Mouse (Mus musculus): ENCODE data around the gene Slamf6. TPM values are rescaled to one million over a fixed set of nuclear protein-coding genes. Genes with fewer than 3 reads are reported as not detected.

Gene Slamf6
- 1 to 10 TPM; 1.5 to 4.2 TPM for total RNA-seq (2023)

DNA sequence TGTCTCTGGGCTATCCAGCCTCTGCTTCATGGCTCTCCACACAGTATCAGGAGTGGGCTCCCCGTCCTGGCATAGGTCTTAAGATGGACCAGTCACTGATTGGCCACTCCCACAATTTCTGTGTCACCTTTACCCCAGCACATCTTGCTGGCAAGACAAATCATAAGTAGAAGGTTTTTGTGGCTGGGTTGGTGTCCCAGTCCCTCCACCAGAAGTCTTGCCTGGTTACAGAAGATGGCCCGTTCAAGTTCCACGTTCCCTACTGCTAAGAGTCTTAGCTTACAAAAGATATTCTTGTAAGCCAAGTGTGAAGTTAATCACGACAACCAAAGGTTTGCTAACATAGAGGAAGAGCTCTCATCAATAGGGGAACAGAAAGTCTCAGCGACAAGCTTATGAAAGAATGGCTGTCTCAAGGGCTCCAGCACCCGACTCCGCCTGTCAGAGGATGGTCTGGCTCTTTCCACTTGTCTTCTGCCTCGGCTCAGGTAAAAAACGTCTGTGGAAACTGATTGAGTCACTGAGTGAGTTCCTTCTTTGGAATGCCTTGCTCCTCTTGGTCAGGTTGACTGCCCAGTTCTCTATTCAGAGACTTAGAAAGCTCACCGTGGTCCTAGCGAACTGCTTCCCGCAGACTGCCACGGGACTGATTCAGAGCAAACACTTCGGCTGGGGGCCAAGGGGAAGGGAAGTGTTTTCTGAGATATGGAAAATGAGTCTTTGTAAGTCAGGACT, at the start of gene Slamf6:
TSS of gene Slamf6 (plus strand) at position 211 of the 735 bp plus-strand sequence.

DNA sequence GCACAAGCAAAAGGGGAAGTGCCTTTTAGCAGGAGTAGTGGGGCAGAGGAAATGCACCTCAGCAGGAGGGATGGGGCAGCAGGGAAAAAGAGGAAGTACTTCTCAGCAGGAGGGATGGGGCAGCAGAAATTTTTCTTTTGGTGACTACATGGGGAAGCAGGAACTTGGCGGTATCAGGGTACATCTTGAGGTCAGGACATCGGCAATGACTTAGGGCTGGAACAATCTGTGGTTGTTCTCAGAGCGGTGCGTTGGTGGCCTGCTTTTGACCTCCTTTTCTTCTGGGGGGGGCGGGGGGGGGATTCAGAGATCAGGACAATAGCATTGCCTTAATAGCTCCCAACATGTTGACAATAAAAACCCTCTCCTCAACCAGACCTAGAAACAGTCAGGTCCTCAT, 22.0 kb upstream of the Slamf6 start, which contains the start of gene Gm10521:
TSS of gene Gm10521 (plus strand) at position 301 of the 400 bp plus-strand sequence.

Other genes with a start within 250 kb of the Slamf6 start
- gene Cd48, start 235.5 kb upstream of the Slamf6 start, total RNA-seq (2023) = 10 to 100 TPM; 55.8 to 79.4 TPM
- under 1 TPM; 0.20 to 0.44 TPM for gene Slamf1, start 150.4 kb upstream of the Slamf6 start, total RNA-seq (2023)
- 100 to 1,000 TPM; 280 to 294 TPM for gene Cd84, start 77.8 kb upstream of the Slamf6 start, total RNA-seq (2023)
- 10 to 100 TPM; 30.8 to 32.4 TPM for gene Gm10521, start 21.9 kb upstream of the Slamf6 start, total RNA-seq (2023)
- gene Vangl2, start 110.9 kb downstream of the Slamf6 start, total RNA-seq (2023) = 1 to 10 TPM in 1 of 2 experiments, under 1 TPM in 1; 0.82 to 1.9 TPM
- gene Nhlh1, start 140.1 kb downstream of the Slamf6 start, total RNA-seq (2023) = not detected
- gene Copa, start 165.0 kb downstream of the Slamf6 start, total RNA-seq (2023) = 100 to 1,000 TPM; 114 to 133 TPM
- gene Ncstn, start 165.3 kb downstream of the Slamf6 start, total RNA-seq (2023) = 10 to 100 TPM; 78.7 to 87.7 TPM
- 10 to 100 TPM; 29.9 to 31.7 TPM for gene Pex19, start 209.2 kb downstream of the Slamf6 start, total RNA-seq (2023)
- 10 to 100 TPM; 51.5 to 52.9 TPM for gene Dcaf8, start 230.6 kb downstream of the Slamf6 start, total RNA-seq (2023)

Measured in neutrophil, adult 59 days (primary cell).